Mouse (Mus musculus): ENCODE data around the gene Hist1h2af.
"Not testable (repeated sequence)": the region's sequence is repeated elsewhere in the genome, so short reads cannot be mapped to it uniquely, and the experiment has no call there.

The Hist1h2af gene

GRCm38 (mm10) chr13:23555839-23556416 is 22.2 kb downstream of the Hist1h2af start:
- peak; percentile 52 to 61 for DNase-seq (ENCODE audit: low spot score in 2 of 2)

DNA sequence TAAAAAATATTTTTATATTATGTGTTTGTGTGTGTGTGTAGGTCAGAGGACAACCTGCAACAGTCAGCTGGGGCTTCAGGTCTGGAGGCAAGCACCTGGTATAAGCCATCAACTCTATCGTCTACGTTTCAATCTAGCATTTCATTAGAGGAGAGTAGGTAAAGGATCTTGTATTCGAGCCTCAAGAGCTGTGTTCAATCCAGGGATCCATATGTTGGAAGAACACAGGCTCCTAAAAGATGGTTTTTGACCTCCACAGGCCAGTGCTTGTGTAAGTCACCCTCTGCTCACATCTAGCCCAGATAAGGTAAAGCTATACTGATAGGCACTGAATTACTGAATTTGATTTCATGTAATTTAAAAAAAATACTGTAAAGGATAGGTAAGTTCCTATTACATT is 23.2 kb downstream of the Hist1h2af start:
- DNase-seq (ENCODE audit: low spot score in 2 of 2), result no peak

- not testable (repeated sequence) for DNase-seq (ENCODE audit: low spot score in 2 of 2)
These were observed 27.0 kb downstream of the Hist1h2af start for GRCm38 (mm10) chr13:23560699-23561098.

DNA sequence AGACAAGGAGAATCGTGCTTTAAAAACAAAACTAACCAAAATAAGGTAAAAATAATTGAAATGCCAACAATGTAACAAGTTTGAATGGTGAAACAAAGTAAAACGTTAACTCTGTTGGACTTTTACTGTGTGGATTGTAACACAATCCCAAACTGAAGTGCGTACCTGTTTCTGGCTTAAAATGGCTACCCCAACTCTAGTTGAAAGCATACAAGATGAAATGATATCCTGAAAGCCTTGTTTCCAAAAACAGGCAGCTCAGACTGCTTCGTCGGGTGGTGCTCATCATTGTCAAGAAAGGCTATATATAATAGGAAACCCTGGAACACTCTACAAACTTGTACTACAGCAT is 27.8 kb downstream of the Hist1h2af start:
- not testable (repeated sequence) for DNase-seq (ENCODE audit: low spot score in 2 of 2)

GRCm38 (mm10) chr13:23561883-23562659 is 28.4 kb downstream of the Hist1h2af start, which contains the start of gene Hist1h3e:
Gene Hist1h3e (minus strand): TSS chr13:23562369.
- DNase-seq (ENCODE audit: low spot score in 2 of 2), result peak; percentile 93 to 95

GRCm38 (mm10) chr13:23562699-23563462 is 29.2 kb downstream of the Hist1h2af start:
- DNase-seq (ENCODE audit: low spot score in 2 of 2), result peak; percentile 56 to 57

GRCm38 (mm10) chr13:23564482-23564881 is 30.8 kb downstream of the Hist1h2af start:
- DNase-seq (ENCODE audit: low spot score in 2 of 2), result no peak

DNA sequence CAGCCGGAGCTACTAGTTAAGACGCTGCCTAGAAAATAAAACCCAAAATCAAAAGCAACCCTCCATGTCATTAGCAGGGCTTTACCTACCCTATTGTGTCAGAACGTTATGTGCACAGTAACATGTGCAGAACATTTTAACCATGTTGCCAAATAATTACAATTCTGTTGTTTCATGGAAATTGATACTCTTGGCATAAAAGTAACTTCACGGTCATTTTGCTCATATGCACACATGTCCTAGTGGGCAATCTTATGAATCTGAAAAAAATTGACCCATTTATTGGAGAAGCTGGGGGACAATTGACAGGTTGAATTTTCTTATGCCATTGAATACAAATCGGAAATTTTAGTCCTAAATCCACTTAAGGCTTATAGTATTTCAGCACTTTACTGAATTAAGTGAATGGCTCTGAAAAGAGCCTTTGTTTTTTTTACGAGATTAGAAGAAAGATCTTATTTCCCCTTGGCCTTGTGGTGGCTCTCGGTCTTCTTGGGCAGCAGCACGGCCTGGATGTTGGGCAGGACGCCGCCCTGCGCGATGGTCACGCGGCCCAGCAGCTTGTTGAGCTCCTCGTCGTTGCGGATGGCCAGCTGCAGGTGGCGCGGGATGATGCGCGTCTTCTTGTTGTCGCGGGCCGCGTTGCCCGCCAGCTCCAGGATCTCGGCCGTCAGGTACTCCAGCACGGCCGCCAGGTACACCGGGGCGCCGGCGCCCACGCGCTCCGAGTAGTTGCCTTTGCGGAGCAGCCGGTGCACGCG is 36.7 kb downstream of the Hist1h2af start:
- not testable (repeated sequence) for DNase-seq (ENCODE audit: low spot score in 2 of 2)

DNA sequence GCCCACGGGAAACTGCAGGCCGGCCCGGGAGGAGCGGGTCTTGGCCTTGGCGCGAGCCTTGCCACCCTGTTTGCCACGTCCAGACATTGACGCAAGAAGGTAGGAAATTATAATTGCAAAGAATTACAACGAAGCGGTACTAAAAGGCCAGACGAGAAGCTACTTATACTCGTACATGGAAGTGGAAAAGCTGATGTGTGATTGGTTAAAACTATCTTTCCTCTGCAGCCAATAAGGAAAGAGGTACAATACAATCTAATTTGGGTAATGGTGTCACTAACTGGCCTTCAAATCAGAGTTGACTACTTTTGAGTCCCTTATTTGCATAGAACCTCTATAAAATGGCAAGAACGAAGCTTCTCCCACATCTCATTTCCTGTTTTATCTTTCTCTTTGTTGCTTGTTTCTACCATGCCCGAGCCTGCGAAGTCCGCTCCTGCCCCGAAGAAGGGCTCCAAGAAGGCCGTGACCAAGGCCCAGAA is 37.4 kb downstream of the Hist1h2af start, which contains the start of the genes Hist1h2ae and Hist1h2bg:
Gene Hist1h2ae (minus strand): TSS at position 199 of the 482 bp plus-strand sequence.
Gene Hist1h2bg (plus strand): TSS at position 375 of the 482 bp plus-strand sequence.
- peak; percentile 71 to 75 for DNase-seq (ENCODE audit: low spot score in 2 of 2)

GRCm38 (mm10) chr13:23571504-23572217 is 38.0 kb downstream of the Hist1h2af start:
- not testable (repeated sequence) for DNase-seq (ENCODE audit: low spot score in 2 of 2)

GRCm38 (mm10) chr13:23572218-23573033 is 38.7 kb downstream of the Hist1h2af start:
- DNase-seq (ENCODE audit: low spot score in 2 of 2), result no peak

DNA sequence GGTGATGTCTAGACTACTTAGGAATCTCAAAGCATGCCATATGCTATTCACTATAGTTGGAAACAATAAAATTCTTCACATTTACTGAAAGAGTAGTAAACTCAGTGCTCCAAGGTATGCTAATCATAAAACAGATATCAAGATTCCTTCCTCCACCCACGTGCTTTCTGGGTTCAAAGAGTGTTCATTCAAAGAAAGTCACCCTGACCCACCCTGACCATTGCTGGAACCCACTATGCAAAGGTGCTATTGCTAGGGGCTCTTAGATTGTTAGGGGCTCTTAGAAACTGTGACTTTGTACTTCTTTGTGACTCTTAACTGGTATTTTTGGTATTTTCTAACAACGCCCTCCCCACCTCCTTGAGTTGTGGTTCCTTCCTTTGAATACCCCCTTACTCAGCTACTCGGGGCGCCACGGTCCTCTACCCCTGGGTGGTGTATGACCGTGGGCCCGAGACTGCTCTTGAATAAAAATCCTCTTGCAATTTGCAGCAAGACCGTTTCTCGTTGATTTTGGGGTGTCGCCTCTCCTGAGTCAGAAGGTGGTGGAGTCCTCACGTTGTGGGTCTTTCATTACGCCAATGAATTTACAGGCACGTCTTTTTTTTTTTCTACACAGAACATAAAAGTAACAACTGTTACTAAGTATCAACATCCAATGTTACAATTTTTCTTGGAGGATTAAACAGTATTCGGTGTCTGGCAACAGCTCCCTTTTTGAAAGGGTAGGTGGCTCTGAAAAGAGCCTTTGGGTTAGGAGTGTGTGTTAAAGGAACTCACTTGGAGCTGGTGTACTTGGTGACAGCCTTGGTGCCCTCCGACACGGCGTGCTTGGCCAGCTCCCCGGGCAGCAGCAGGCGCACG is 39.6 kb downstream of the Hist1h2af start:
- not testable (repeated sequence) for DNase-seq (ENCODE audit: low spot score in 2 of 2)

GRCm38 (mm10) chr13:23573898-23574524 is 40.3 kb downstream of the Hist1h2af start, which contains the start of the genes Hist1h2bf and Hist1h2ad:
Gene Hist1h2bf (minus strand): TSS chr13:23574196.
Gene Hist1h2ad (plus strand): TSS chr13:23574381.
- DNase-seq (ENCODE audit: low spot score in 2 of 2), result peak; percentile 91 to 92

DNA sequence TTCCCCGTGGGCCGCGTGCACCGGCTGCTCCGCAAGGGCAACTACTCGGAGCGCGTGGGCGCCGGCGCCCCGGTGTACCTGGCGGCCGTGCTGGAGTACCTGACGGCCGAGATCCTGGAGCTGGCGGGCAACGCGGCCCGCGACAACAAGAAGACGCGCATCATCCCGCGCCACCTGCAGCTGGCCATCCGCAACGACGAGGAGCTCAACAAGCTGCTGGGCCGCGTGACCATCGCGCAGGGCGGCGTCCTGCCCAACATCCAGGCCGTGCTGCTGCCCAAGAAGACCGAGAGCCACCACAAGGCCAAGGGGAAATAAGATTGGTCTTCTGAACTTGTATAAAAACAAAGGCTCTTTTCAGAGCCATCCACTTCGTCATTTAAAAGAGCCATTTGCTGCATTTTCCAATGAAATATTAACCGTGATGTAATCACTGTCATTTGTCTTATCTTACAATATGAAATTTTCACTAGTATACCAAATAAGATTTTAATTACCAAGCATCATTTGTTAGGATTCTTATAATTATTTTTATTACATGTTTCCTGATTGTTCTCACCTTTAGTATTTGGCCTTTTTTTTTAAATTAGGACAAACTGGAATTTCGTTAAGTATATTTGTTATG is 41.0 kb downstream of the Hist1h2af start:
- DNase-seq (ENCODE audit: low spot score in 2 of 2), result not testable (repeated sequence)

DNA sequence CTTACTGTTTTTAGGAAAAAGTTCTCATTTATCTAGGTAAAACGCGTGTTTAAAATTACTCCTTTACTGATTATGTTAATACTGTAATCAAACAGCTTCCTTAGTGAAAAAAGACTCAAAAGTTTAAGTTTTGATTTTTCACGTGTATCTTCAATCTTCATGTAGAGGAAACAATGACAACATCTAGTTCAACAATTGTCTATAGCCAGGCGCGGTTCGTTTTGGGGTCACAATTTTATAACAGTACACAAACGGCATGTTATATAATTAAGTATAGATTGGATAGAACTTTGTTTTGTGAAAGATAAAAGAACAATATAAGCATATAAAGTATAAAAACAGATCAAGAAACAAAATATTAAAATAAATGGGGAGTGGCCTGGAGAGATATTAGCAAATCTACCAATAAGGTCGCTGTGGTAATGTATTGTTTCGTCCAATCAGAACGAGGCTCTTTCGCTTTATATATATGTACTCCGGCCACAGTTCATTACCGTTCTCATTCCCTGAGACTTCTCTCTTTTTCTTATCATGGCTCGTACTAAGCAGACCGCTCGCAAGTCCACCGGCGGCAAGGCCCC is 41.7 kb downstream of the Hist1h2af start, which contains the start of gene Hist1h3d:
Gene Hist1h3d (plus strand): TSS at position 493 of the 581 bp plus-strand sequence.
- DNase-seq (ENCODE audit: low spot score in 2 of 2), result peak in 1 of 2 experiments; percentile 70

- not testable (repeated sequence) for DNase-seq (ENCODE audit: low spot score in 2 of 2)
These were observed 42.2 kb downstream of the Hist1h2af start for GRCm38 (mm10) chr13:23575864-23576313.

DNA sequence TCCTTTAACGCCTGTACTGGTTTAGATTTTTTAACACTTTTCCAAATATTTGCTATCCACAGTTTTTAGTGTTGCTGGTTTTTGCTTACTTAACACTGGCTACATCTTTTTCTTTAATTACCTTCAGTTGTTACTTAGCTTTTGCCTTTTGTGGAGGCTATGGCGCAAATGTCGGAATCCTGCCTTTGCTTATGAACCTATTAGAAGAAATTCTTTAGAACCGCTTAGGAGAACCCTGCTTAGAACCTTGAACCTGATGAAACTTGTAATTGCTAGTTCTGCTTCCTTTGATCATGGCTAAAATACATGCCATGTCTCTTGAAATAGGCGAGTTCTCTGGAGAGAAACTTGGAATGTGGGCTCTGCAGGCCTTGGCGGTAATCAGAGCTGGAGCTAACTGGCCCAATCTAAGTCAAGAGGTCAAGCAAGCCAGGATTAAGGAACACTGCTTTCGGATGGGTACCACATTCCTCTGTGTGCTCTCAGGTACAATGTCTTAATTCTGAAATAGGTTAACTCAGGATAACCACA is 42.7 kb downstream of the Hist1h2af start:
- no peak for DNase-seq (ENCODE audit: low spot score in 2 of 2)

Data from natural killer cell, adult 2 months (primary cell).